Mouse (Mus musculus): ENCODE data around the gene Carns1.

DNA sequence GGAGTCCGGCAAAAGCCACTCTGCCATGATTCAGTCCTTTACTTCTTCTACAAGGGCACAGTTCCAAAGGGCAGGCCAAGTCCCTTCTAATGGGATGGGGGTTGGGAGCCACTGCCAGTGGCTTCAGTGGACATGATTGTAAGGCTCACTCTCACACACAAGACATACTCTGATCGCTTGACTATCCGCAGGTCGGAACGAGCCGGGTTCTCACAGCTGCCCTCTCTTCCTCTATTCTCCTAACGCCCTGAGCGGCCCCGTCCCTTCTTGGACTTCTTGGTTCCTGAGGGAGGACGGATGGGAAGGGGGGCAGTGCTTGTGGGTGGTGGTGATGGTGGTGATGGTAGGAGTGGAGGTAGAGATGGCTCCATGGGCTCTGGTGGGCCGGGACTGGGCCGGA is 18.5 kb downstream of the Carns1 start:
- TF ChIP-seq CTCF (IDR thresholded peaks at IDR 0.05; ENCODE audit: low read depth, low read length), result no peak
- no peak for TF ChIP-seq POLR2A (IDR thresholded peaks at IDR 0.05; ENCODE audit: borderline replicate concordance, low read depth, low read length)
